Mouse (Mus musculus) brain, embryonic 14.5 days (tissue): Measurements from ENCODE around the gene Abcc9.

Experiments used
- CTCF ChIP-seq: fragments of 200-500 bp; IDR thresholded peaks from 2 replicates; pipeline ENCODE4 v1.5.1; 2012; ENCODE audit warnings: inconsistent platforms, mild to moderate bottlenecking, moderate library complexity, borderline replicate concordance; ENCODE audit not compliant: insufficient read depth, insufficient read length; ENCODE audit errors: extremely low read depth
- POLR2A ChIP-seq: fragments of 200-500 bp; IDR thresholded peaks from 2 replicates; pipeline ENCODE4 v1.6.1; 2012; ENCODE audit warnings: mild to moderate bottlenecking, inconsistent platforms, borderline replicate concordance; ENCODE audit not compliant: poor library complexity, insufficient read depth, insufficient read length, severe bottlenecking; ENCODE audit errors: extremely low read depth

DNA sequence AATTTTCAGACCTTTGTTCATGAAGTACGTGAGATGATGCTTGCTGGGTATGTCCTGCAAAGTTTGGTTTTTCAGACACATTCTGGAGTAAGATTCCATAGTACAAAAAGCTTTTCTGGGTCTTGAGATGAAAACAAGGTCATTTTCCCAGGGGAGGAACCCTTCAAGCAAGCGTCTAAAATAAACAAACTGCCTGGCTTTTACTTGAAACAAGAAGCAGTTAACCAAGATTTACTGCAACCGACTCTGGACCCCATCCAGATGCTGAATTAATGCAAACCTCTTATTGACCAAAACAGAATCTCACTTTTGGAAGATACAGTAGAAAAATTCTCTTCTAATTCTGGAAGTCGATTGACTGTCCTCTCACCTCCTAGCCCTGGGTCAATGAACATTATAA is 151.2 kb downstream of the Abcc9 start:
- TF ChIP-seq CTCF (no peak), POLR2A (no peak)
